Mouse (Mus musculus) cerebellum, adult 18-20 months (tissue): ENCODE data around the gene Stk38l.
A peak's percentile ranks its signal among the peaks of the same experiment; 100 is the strongest.

Source experiments
- DNase-seq, 2 experiments: peaks; one replicate each; pipeline ENCODE4 v3.0.0; 2021

Stk38l gene

GRCm38 (mm10) chr6:146724581-146725383 is at the start of gene Stk38l:
Gene Stk38l (plus strand): TSS chr6:146724995.
- peak; percentile 92 to 97 for DNase-seq

GRCm38 (mm10) chr6:146676904-146677303 is 47.9 kb upstream of the Stk38l start:
- no peak for DNase-seq

- DNase-seq, result no peak
These were observed 46.4 kb upstream of the Stk38l start for GRCm38 (mm10) chr6:146678136-146679070.

GRCm38 (mm10) chr6:146683881-146684280 is 40.9 kb upstream of the Stk38l start:
- no peak for DNase-seq

- peak in 1 of 2 experiments; percentile 13 for DNase-seq
These were observed 39.0 kb upstream of the Stk38l start for GRCm38 (mm10) chr6:146685781-146686308.

GRCm38 (mm10) chr6:146686463-146687196 is 38.2 kb upstream of the Stk38l start:
- DNase-seq, result no peak

GRCm38 (mm10) chr6:146688010-146688409 is 36.8 kb upstream of the Stk38l start:
- DNase-seq, result no peak

- no peak for DNase-seq
These were observed 35.9 kb upstream of the Stk38l start for GRCm38 (mm10) chr6:146688861-146689260.

- DNase-seq, result no peak
These were observed 27.0 kb upstream of the Stk38l start for GRCm38 (mm10) chr6:146697767-146698166.

- no peak for DNase-seq
These were observed 26.4 kb upstream of the Stk38l start for GRCm38 (mm10) chr6:146698376-146698775.

- no peak for DNase-seq
These were observed 24.3 kb upstream of the Stk38l start for GRCm38 (mm10) chr6:146700461-146700860.

GRCm38 (mm10) chr6:146702126-146702881 is 22.5 kb upstream of the Stk38l start:
- no peak for DNase-seq

- no peak for DNase-seq
These were observed 21.4 kb upstream of the Stk38l start for GRCm38 (mm10) chr6:146703351-146703750.

- no peak for DNase-seq
These were observed 19.2 kb upstream of the Stk38l start for GRCm38 (mm10) chr6:146705631-146706030.

- no peak for DNase-seq
These were observed 5.2 kb upstream of the Stk38l start for GRCm38 (mm10) chr6:146719606-146720005.

- no peak for DNase-seq
These were observed 990 bp upstream of the Stk38l start for GRCm38 (mm10) chr6:146723805-146724204.

- no peak for DNase-seq
These were observed 593 bp downstream of the Stk38l start for GRCm38 (mm10) chr6:146725384-146725791.

- DNase-seq, result no peak
These were observed 6.2 kb downstream of the Stk38l start for GRCm38 (mm10) chr6:146731031-146731430.

GRCm38 (mm10) chr6:146731692-146732091 is 6.9 kb downstream of the Stk38l start:
- DNase-seq, result no peak

GRCm38 (mm10) chr6:146732232-146732631 is 7.4 kb downstream of the Stk38l start:
- DNase-seq, result no peak

- peak; percentile 14 to 21 for DNase-seq
These were observed 7.9 kb downstream of the Stk38l start for GRCm38 (mm10) chr6:146732676-146733075.

- DNase-seq, result no peak
These were observed 8.8 kb downstream of the Stk38l start for GRCm38 (mm10) chr6:146733554-146733953.
